Mouse (Mus musculus) MEL (cell line): ENCODE results near the gene Ocln.
"Not testable (repeated sequence)": the region's sequence is repeated elsewhere in the genome, so short reads cannot be mapped to it uniquely, and the experiment has no call there.

Experiments
- BHLHE40 ChIP-seq: IDR thresholded peaks from 2 replicates; pipeline ENCODE4 v1.6.1; 2012; ENCODE audit warnings: low read depth, mild to moderate bottlenecking, inconsistent platforms, low read length, improper control_type of control experiment, borderline replicate concordance
- CTCF ChIP-seq, 3 experiments: IDR thresholded peaks in 2 of 3; conservative IDR thresholded peaks in 1 of 3; 2 replicates each; pipeline ENCODE4 v1.5.1; 2011 to 2012; ENCODE audit warnings: low read length in 3 of 3, low read depth in 2 of 3, mild to moderate bottlenecking in 2 of 3, improper control_type of control experiment in 1 of 3, inconsistent platforms in 1 of 3, mixed read lengths in 1 of 3, moderate library complexity in 1 of 3; ENCODE audit not compliant: control insufficient read depth in 1 of 3, insufficient read depth in 1 of 3, poor library complexity in 1 of 3, severe bottlenecking in 1 of 3
- EP300 ChIP-seq, 2 experiments: IDR thresholded peaks; 2 replicates each; pipeline ENCODE4 v1.6.1; 2011; ENCODE audit warnings: improper control_type of control experiment in 2 of 2, low read length in 2 of 2, low read depth in 1 of 2, mild to moderate bottlenecking in 1 of 2
- HCFC1 ChIP-seq: IDR thresholded peaks from 2 replicates; pipeline ENCODE4 v1.6.1; 2012; ENCODE audit warnings: low read depth, mild to moderate bottlenecking, inconsistent platforms, low read length, improper control_type of control experiment, moderate library complexity
- MYB ChIP-seq: IDR thresholded peaks from 2 replicates; pipeline ENCODE4 v1.6.1; 2011; ENCODE audit warnings: mild to moderate bottlenecking, low read depth, low read length, improper control_type of control experiment
- SIN3A ChIP-seq: IDR thresholded peaks from 2 replicates; pipeline ENCODE4 v1.6.1; 2012; ENCODE audit warnings: low read length, improper control_type of control experiment, inconsistent platforms
- SMC3 ChIP-seq: IDR thresholded peaks from 2 replicates; pipeline ENCODE4 v1.6.1; 2011; ENCODE audit warnings: low read depth, low read length, improper control_type of control experiment
- TBP ChIP-seq: IDR thresholded peaks from 2 replicates; pipeline ENCODE4 v1.8.0; 2011; ENCODE audit warnings: low read depth, low read length, improper control_type of control experiment
- ZC3H11A ChIP-seq: IDR thresholded peaks from 2 replicates; pipeline ENCODE4 v1.6.1; 2012; ENCODE audit warnings: low read depth, mild to moderate bottlenecking, inconsistent platforms, low read length, improper control_type of control experiment

DNA sequence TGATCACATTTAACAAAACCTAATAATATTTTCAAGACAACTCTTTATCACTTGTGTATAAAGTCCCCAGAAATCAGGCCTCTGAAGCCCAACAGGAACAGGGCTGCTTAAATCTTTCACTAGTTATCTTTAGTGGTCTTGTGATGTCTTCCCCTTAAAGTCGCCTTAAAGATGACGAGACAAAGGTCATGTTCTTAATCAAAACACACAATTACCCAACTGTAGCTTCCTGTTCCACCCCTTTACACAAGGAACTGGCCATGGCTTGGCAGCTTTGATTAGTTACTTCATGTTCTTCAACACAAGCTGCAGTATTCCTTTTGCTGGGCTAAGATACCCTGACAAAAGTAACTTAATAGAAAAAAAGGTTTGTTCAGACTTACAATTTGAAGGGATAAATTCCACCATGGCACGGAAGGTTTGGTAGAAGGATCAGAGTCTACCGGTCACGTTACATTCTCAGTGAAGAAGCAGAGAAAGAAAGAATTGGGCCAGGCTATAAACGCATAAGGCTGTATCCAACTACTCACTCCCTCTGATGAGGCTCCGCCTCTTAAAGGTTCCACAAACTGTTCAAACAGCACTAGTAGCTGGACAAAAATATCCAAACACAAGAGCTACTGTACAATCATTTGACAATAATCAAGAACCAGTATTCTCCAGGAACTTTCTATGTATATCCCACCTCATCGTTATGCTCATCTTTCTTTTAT, 99.9 kb downstream of the Ocln start, which contains the start of gene Naip1:
- not testable (repeated sequence) for TF ChIP-seq CTCF (IDR thresholded peaks at IDR 0.05 in 2 of 3, conservative IDR thresholded peaks at IDR 0.05 in 1 of 3; ENCODE audit: control insufficient read depth in 1 of 3, insufficient read depth in 1 of 3, low read depth in 2 of 3, low read length in 3 of 3, poor library complexity in 1 of 3, severe bottlenecking in 1 of 3); EP300 (IDR thresholded peaks at IDR 0.05; ENCODE audit: low read depth in 1 of 2, low read length in 2 of 2); TBP; SIN3A; HCFC1; ZC3H11A; SMC3; MYB; BHLHE40
